Mouse (Mus musculus): ENCODE data around the gene Gm20547.

DNA sequence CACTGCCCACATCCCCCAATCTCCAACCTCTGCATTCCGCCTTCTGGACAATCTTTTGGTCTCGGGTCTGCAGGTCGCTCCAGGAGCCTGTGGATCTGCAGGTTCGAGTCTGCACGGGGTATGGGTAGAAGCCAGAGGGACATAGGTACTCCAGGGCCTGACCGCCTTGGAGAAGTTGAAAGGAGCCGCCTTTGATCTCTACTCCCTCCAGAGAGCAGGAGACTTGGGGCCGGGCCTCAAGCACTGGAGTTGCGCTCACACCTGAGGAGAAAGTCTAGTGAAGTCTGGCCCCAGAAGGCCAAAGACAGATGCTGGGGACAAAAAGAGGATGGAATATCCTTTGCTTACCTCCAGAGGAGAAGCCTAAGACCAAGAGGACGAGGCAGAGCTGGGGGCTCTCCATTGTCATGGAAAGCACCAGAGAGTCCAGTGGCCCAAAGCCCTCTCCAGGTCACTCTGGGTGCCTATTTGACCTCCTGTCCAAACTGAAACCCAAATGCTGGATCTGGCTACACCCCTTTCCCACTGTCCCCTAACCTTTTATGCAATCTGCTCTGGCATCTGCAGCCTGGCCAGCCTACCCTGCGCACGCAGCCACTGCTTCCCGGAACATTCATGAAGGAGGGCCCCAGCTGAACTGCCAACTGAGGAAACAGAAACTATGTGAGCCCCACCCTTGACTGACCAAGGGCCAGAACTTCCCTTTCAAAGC, 20.0 kb downstream of the Gm20547 start:
- TF ChIP-seq CTCF (conservative IDR thresholded peaks at IDR 0.05; ENCODE audit: insufficient read depth, insufficient read length, low read depth, low read length) (no peak), POLR2A (IDR thresholded peaks at IDR 0.05; ENCODE audit: low read depth, low read length) (no peak)
